Mouse (Mus musculus) thymus, adult 2 months (tissue): ENCODE measurements around the gene Pcgf6.

ENCODE experiments used
- CTCF ChIP-seq: fragments of 200-500 bp; IDR thresholded peaks from 2 replicates; pipeline ENCODE4 v1.5.1; 2012; ENCODE audit warnings: mild to moderate bottlenecking, control low read depth, low read length, moderate library complexity, borderline replicate concordance; ENCODE audit not compliant: control insufficient read depth, poor library complexity, insufficient read depth; ENCODE audit errors: extremely low read depth
- POLR2A ChIP-seq: fragments of 200-500 bp; IDR thresholded peaks from 2 replicates; pipeline ENCODE4 v1.6.1; 2012; ENCODE audit warnings: mild to moderate bottlenecking, low read length, control low read depth, moderate library complexity; ENCODE audit not compliant: control insufficient read depth, poor library complexity, insufficient read depth; ENCODE audit errors: extremely low read depth

- TF ChIP-seq CTCF (no peak), POLR2A (no peak)
Observed at GRCm38 (mm10) chr19:47089718-47090525, 39.2 kb upstream of the Pcgf6 start.
